Mouse (Mus musculus): ENCODE data around the gene Krtap29-1.

GRCm38 (mm10) chr11:100004846-100005245 lies 26.0 kb upstream of the Krtap29-1 start:
- peak; percentile 23 for TF ChIP-seq CTCF (IDR thresholded peaks at IDR 0.05; ENCODE audit: control insufficient read depth, insufficient read depth, insufficient read length)
- TF ChIP-seq MYOD1 (IDR thresholded peaks at IDR 0.05; ENCODE audit: control insufficient read depth, insufficient read length, low read depth) = no peak
- no peak for TF ChIP-seq USF1 (IDR thresholded peaks at IDR 0.05; ENCODE audit: low read depth)
- no peak for TF ChIP-seq CEBPB (IDR thresholded peaks at IDR 0.05; ENCODE audit: low read depth)
- no peak for TF ChIP-seq MAX (IDR thresholded peaks at IDR 0.05)

Measured in C2C12 (cell line).